Mouse (Mus musculus): ENCODE measurements around the gene Mier3. TPM values are rescaled to one million over a fixed set of nuclear protein-coding genes. Genes with fewer than 3 reads are reported as not detected.
"Not testable (repeated sequence)": the region's sequence is repeated elsewhere in the genome, so short reads cannot be mapped to it uniquely, and the experiment has no call there.

The Mier3 gene
- polyA plus RNA-seq, 1 experiment from 2014 or later: 6.0 TPM

DNA sequence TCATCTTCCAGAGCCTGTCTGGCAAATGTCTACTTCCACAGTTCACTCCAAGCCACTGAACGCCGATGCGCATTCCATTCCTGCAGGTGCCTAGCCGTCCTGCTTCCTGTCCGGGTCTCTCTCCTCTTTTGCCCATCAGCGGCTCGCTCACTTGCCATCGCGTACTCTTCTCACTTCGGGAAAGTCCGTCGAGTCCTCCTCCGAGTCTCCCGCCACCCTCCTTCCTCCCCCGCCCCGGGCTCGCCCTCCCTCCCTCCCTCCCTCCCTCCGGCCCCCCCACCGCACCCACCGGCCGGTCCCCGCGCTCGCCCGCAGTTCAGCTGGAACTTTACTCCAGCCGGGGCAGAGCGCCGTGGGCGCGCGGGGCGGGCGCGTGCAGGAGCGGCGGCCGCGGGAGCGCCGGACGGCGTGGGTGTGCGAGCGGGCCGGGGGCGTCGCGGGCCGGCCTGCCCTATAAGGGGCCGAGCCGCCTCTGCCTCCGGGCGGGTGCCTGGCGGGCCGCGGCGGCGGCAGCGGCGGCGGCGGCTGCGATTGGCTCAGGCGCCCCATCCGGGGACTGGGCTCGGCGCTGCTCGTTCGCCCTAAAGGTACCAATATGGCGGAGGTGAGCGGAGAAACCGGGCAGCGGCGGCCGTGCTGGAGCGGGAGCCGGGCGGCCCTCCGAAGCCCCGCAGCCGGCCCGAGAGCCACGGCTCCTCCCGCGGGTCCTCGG, 5.1 kb downstream of the Mier3 start:
- no peaks in the 10 kb centered on the region for H3K36me3 ChIP-seq (ENCODE audit: control insufficient read depth, insufficient read depth)
- ATAC-seq: peak; percentile 98
- WGBS: under 1% methylated on average over 83 of the region's 86 CpGs

DNA sequence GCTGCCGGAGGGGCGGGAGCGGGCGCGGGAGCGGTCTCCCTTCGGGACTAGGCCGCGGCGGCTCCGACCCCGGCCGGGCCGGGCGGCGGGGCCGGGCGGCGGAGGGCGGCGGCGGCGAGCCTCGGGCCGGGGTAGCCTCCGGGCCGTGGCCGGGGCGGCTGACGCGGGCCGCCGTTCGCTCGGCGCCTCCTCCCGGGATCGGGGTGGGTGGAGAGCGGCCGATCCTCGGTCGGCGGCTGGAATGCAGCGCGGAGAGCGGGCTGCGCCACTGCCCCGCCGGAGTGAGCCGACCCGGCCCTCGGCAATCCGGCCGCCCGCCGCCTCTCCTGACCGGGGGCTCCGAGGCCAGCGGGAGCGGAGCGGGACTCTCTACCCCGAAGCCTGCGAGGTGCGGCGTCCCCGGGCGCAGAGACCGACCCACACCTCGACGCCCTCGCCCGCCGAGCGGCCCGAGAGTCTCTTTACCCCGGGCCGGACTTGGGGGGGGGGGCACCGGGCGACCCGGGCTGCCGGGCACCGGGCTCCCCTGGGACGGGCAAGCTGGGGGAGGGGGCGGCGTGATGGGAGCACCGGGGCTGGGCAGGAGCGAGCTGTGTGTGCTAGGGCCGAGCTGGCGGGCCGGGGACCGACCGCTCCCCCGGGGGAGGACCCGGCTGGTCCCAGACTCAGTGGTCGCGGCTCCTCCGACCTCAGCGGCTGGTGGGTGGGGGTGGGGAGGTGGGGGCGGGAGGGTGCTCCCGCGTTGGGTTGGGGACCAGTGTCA, 5.9 kb downstream of the Mier3 start:
- TF ChIP-seq CTCF (IDR thresholded peaks at IDR 0.05; ENCODE audit: low read depth): no peak
- Histone ChIP-seq H3K27me3 (replicated peaks; ENCODE audit: control insufficient read depth, insufficient read depth, low read length) (no peaks in the 10 kb centered on the region), H3K4me1 (replicated peaks; ENCODE audit: control insufficient read depth, insufficient read depth, low read length) (no peaks in the 10 kb centered on the region), H3K36me3 (ENCODE audit: control insufficient read depth, insufficient read depth) (peaks cover 3% of the 10 kb centered on the region; the same call in 1 of the 2 replicates), H3K4me3 (ENCODE audit: low read depth, low read length) (peak overlapping the region; percentile 87), H3K4me2 (replicated peaks; ENCODE audit: low read depth) (peak overlapping the region; percentile 82), H3K9ac (ENCODE audit: low read depth, low read length) (peak overlapping the region; percentile 94), H3K27ac (ENCODE audit: low read depth, low read length) (peak overlapping the region; percentile 96), H3K9me3 (ENCODE audit: control insufficient read depth) (no peaks in the 10 kb centered on the region)
- WGBS: 0% methylated on average over 66 of the region's 101 CpGs
- peak; percentile 63 for ATAC-seq

More for the DNA sequence above, 5.1 kb downstream of the Mier3 start:
- no peak for TF ChIP-seq CTCF (IDR thresholded peaks at IDR 0.05; ENCODE audit: low read depth)
- Histone ChIP-seq H3K27ac (ENCODE audit: low read depth, low read length) (peak overlapping the region; percentile 96), H3K4me3 (ENCODE audit: low read depth, low read length) (peak overlapping the region; percentile 87), H3K9me3 (ENCODE audit: control insufficient read depth) (no peaks in the 10 kb centered on the region), H3K9ac (ENCODE audit: low read depth, low read length) (peak overlapping the region; percentile 94), H3K4me2 (replicated peaks; ENCODE audit: low read depth) (peak overlapping the region; percentile 82), H3K4me1 (replicated peaks; ENCODE audit: control insufficient read depth, insufficient read depth, low read length) (no peaks in the 10 kb centered on the region), H3K27me3 (replicated peaks; ENCODE audit: control insufficient read depth, insufficient read depth, low read length) (no peaks in the 10 kb centered on the region)

GRCm38 (mm10) chr13:111687285-111687781, 6.6 kb downstream of the Mier3 start:
- peak; percentile 17; the same call in 1 of the 2 replicates for ATAC-seq

GRCm38 (mm10) chr13:111703396-111703795, 22.6 kb downstream of the Mier3 start:
- no peak for TF ChIP-seq CTCF (IDR thresholded peaks at IDR 0.05; ENCODE audit: low read depth)
- H3K4me2 ChIP-seq (replicated peaks; ENCODE audit: low read depth): no peak overlapping the region
- no peaks in the 10 kb centered on the region for H3K4me1 ChIP-seq (replicated peaks; ENCODE audit: control insufficient read depth, insufficient read depth, low read length)
- no peak for ATAC-seq
- no peaks in the 10 kb centered on the region for H3K27me3 ChIP-seq (replicated peaks; ENCODE audit: control insufficient read depth, insufficient read depth, low read length)
- 95% methylated on average over 10 of the region's 10 CpGs for WGBS
- peaks cover 61% of the 10 kb centered on the region for H3K36me3 ChIP-seq (ENCODE audit: control insufficient read depth, insufficient read depth)
- no peak overlapping the region for H3K27ac ChIP-seq (ENCODE audit: low read depth, low read length)
- H3K9ac ChIP-seq (ENCODE audit: low read depth, low read length): no peak overlapping the region
- H3K4me3 ChIP-seq (ENCODE audit: low read depth, low read length): no peak overlapping the region
- H3K9me3 ChIP-seq (ENCODE audit: control insufficient read depth): no peaks in the 10 kb centered on the region

More at GRCm38 (mm10) chr13:111687285-111687781, 6.6 kb downstream of the Mier3 start:
- 1% methylated on average over 35 of the region's 35 CpGs for WGBS
- peak overlapping the region; percentile 87 for H3K4me3 ChIP-seq (ENCODE audit: low read depth, low read length)
- H3K27ac ChIP-seq (ENCODE audit: low read depth, low read length): peak overlapping the region; percentile 96
- peak overlapping the region; percentile 82 for H3K4me2 ChIP-seq (replicated peaks; ENCODE audit: low read depth)
- no peaks in the 10 kb centered on the region for H3K27me3 ChIP-seq (replicated peaks; ENCODE audit: control insufficient read depth, insufficient read depth, low read length)
- TF ChIP-seq CTCF (IDR thresholded peaks at IDR 0.05; ENCODE audit: low read depth): 0 out of 2 replicates have a peak, but pooled peaks have one; percentile 9
- peaks cover 9% of the 10 kb centered on the region; the same call in 1 of the 2 replicates for H3K36me3 ChIP-seq (ENCODE audit: control insufficient read depth, insufficient read depth)
- no peaks in the 10 kb centered on the region for H3K9me3 ChIP-seq (ENCODE audit: control insufficient read depth)
- no peaks in the 10 kb centered on the region for H3K4me1 ChIP-seq (replicated peaks; ENCODE audit: control insufficient read depth, insufficient read depth, low read length)
- H3K9ac ChIP-seq (ENCODE audit: low read depth, low read length): peak overlapping the region; percentile 94

- H3K4me1 ChIP-seq (replicated peaks; ENCODE audit: control insufficient read depth, insufficient read depth, low read length); H3K4me3 ChIP-seq (ENCODE audit: low read depth, low read length); H3K9ac ChIP-seq (ENCODE audit: low read depth, low read length); H3K4me2 ChIP-seq (replicated peaks; ENCODE audit: low read depth); H3K27ac ChIP-seq (ENCODE audit: low read depth, low read length); H3K9me3 ChIP-seq (ENCODE audit: control insufficient read depth); ATAC-seq; H3K27me3 ChIP-seq (replicated peaks; ENCODE audit: control insufficient read depth, insufficient read depth, low read length): not testable (repeated sequence)
- WGBS: 87% methylated on average over 4 of the region's 4 CpGs
- H3K36me3 ChIP-seq (ENCODE audit: control insufficient read depth, insufficient read depth): peaks cover 66% of the 10 kb centered on the region
Measured at GRCm38 (mm10) chr13:111703952-111704351, 23.2 kb downstream of the Mier3 start.

DNA sequence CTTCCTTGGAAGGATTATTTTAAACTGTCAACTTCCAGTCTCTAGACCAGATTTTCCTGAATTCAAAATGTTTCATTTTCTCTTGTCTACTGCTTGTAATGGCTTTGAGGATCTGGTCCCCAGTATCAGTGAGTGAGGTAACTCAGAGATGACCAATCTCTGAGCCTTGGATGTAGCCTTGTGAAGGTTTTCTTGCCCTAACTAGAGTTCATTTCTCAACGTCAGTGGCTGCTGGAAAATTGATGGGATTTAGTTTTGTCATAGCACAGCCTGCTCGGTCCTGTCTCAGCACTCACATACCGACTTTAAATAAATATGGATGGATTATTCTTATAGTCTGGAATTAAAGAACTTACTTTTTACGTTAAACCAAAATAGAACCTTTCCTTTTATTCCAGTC, 29.8 kb downstream of the Mier3 start:
- no peaks in the 10 kb centered on the region for H3K9me3 ChIP-seq (ENCODE audit: control insufficient read depth)

More for the DNA sequence above, 29.8 kb downstream of the Mier3 start:
- Histone ChIP-seq H3K9ac (ENCODE audit: low read depth, low read length) (no peak overlapping the region), H3K4me2 (replicated peaks; ENCODE audit: low read depth) (no peak overlapping the region), H3K27me3 (replicated peaks; ENCODE audit: control insufficient read depth, insufficient read depth, low read length) (no peaks in the 10 kb centered on the region), H3K4me3 (ENCODE audit: low read depth, low read length) (no peak overlapping the region), H3K27ac (ENCODE audit: low read depth, low read length) (no peak overlapping the region), H3K4me1 (replicated peaks; ENCODE audit: control insufficient read depth, insufficient read depth, low read length) (no peaks in the 10 kb centered on the region), H3K36me3 (ENCODE audit: control insufficient read depth, insufficient read depth) (peaks cover 91% of the 10 kb centered on the region)
- WGBS: 87% methylated on average over 4 of the region's 4 CpGs
- no peak for TF ChIP-seq CTCF (IDR thresholded peaks at IDR 0.05; ENCODE audit: low read depth)
- ATAC-seq: no peak

Data from intestine, postnatal 0 days (tissue).